Mouse (Mus musculus): ENCODE results near the gene Cyp2c70.
"Not testable (repeated sequence)": the region's sequence is repeated elsewhere in the genome, so short reads cannot be mapped to it uniquely, and the experiment has no call there.

Gene Cyp2c70

DNA sequence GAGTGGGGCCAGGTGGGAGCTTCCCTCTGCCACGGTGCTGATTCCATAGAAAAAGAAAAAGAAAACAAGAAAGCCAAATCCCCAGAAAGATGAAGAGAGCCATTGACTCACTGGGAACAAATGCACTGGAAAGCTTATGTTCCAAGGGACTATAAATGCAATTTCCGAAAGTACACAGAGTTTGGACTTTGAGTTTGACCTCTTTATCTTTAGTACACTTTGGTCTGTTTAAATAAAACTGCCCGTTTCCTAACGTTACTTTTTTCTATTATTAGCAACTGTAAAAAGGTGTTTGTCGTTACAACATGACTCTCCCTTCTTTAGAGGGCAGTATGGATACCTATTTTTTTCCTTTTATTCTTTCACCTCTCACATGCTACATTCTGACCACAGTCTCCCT, at the start of gene Cyp2c70:
TSS of gene Cyp2c70 (minus strand) at position 174 of the 400 bp plus-strand sequence.
- DNase-seq = no peak

DNA sequence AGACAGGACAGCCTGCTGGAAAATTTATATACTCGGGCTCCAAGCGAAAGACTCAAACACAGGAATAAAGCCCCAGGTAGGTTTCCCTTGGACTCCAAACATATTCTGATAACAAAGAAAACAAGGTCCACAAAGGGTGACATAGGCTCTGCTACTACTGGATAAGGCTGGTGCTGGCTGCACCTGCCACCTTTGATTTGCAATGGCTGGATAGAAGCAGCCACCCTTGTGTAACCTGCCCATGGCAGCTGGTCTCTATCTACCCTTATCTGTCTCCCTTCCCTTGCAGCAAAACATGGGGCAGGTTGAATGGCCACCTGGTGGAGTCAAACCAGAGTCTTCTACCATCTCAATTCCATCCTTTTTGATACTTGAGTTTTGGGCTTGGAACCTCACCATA, 45.4 kb upstream of the Cyp2c70 start:
- DNase-seq = no peak

DNA sequence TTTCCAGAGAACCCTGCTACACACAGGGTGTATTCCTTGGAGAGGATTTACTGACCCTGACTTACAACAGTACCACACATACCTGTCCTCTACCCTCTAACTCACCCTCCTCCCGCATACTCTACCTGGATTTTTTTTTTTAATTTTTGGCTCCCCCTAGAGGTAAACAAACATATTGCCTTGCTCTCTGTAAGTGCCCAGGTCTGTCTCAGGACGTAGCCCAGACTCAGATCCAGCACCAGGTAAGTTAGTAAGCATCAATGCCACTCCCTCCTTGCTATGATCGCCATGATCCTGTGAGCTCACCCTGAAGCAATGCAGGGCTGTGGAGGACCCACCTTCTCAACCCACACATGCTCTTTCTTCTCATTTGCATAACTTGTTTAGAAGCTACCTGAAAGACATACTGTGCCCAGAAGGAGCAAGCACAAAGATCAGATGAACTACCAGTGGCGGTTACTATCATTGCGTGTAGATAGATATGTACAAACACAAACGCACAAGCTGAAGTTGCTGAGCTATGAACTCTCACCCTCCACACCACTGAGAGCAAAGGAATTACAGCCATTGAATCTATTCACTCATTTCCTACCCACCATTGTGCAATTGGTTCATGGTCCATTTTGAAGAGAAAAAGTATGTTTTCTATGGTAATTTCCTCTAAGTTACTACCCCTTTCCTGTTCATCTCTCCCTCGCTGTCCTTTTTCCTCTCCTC, 44.9 kb upstream of the Cyp2c70 start:
- DNase-seq = no peak

- DNase-seq = no peak
Measured at GRCm38 (mm10) chr19:40231074-40231738, 44.1 kb upstream of the Cyp2c70 start.

DNA sequence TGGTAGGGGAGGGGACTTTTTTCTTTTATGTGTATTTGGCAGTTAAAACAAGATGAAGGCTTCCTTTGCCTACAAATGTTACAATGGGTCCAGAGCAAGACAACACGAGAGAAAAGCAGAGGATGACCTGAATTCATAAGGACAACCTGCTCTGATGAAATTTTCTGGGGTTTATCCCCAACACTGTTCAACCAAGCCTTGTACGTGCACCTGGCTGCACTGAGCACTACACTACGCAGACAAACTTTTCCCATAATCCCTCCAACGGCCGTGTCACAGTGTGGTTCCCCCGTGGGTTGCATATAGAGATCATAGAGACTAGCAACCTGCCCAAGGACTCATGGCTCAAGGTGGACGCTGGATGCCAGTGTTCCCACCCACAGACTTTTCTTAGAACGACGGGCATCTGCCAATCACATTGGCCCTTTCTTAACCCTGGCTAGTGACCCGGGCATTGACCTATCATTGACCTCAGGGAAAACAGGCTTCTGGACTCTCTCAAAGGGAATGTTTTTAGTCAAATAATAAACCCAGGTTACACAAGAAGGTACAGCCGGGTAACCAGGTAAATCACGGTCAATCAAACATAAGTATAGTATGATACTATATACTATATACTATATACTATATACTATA, 39.5 kb upstream of the Cyp2c70 start:
- DNase-seq = no peak

- no peak for DNase-seq
Measured at GRCm38 (mm10) chr19:40225761-40226110, 38.6 kb upstream of the Cyp2c70 start.

GRCm38 (mm10) chr19:40225102-40225760, 38.1 kb upstream of the Cyp2c70 start:
- DNase-seq = peak; percentile 87

DNA sequence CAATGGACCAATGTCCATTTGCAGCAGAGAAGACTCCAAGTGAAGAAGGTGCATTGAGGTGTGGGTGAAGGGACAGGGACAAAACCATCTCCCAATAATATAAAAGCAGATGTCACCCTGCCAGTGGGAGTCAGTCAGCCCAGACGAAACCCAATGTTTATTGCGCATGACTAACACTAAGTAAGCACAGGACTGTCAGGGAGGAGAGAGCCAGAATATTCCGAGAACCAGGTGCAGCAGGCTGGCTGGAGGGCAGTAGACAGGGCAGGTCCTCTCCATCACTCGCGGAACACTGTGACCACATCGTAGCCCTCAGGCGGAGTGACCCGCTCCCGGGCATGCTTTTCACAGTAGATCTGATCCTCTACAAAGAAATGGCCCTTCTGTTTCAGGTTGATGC, 35.2 kb upstream of the Cyp2c70 start:
- not testable (repeated sequence) for DNase-seq

DNA sequence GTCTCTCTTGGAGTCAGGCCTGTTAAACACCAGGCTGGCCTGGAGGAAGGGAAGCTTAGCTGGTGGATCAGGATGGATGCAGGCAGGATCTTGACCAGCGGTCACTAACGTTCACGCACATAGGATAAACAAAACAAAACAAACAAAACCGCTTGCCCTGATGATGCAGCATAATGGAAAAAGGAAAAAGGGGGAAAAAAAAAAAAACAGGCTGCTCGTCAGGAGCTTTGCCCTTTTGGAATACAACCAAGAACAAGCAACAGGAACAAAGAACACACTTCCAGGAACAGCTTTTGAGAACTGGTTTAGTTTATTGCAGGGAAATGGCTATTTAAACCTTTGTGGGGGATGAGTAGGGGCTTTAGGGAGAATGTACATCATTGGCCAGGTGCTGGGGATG, 33.7 kb upstream of the Cyp2c70 start:
- no peak for DNase-seq

DNA sequence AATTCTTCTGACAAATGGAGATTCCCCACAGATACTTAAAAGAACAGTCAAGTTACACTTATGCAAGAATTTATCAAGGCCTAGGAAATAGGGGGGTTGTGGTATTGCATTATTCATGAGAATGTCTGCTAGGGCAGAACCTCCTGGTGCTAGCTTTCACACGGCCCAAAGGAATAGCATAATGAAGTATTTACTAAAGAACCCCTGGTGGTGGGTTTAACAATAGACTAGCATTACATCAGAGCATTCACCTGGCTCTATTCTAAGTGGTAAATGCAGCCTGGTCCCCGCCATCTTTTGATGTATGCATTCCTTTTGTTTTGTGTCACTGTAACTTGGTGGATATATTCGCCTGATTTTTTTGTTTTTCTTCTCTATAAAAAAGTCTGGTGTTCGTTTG, 15.8 kb upstream of the Cyp2c70 start:
- DNase-seq = not testable (repeated sequence)

DNA sequence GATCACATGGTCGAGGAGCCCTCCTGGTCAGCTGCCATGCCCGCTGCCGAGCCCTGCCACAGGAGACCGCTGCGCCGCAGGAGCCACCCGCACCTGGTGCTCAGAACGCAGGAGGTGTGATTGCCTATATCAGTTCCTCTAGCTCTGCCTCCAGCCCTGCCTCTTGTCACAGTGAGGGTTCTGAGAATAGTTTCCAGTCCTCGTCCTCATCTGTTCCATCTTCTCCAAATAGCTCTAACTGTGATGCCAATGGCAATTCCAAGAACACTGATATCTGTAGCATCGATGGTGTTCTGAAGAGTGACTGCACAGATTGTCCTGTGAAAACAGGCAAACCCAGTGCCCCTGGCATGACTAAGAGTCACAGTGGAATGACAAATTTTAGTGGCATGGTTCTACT, 3.5 kb upstream of the Cyp2c70 start:
- no peak for DNase-seq

- peak; percentile 9 for DNase-seq
Measured at GRCm38 (mm10) chr19:40183600-40183999, 3.5 kb downstream of the Cyp2c70 start.

DNA sequence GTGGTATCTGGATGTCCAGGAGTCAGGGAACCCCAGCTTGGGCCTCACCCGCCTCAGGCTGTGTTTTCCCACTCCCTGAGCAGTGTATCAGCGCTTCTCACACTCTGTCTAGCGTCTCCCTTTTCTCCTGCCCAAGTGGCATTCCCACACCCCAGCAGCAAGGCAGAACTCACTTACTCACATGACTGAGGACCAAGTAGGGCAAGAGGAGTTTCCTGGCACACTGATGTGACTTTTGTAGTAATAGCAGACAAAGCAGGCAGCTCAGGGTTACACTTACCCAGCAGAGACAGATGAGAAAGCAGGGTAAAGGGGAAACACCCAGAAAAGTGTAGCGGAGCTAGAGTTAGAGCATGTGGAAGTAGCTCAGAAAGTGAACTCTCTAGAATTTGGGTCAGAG, 8.8 kb downstream of the Cyp2c70 start:
- no peak for DNase-seq

- DNase-seq = not testable (repeated sequence)
Measured at GRCm38 (mm10) chr19:40168391-40168790, 18.7 kb downstream of the Cyp2c70 start.

GRCm38 (mm10) chr19:40126996-40127395, 60.1 kb downstream of the Cyp2c70 start:
- DNase-seq = not testable (repeated sequence)

GRCm38 (mm10) chr19:40125165-40125564, 62.0 kb downstream of the Cyp2c70 start:
- DNase-seq = not testable (repeated sequence)

- DNase-seq = not testable (repeated sequence)
Measured at GRCm38 (mm10) chr19:40119624-40120023, 67.5 kb downstream of the Cyp2c70 start.
